Mouse (Mus musculus): ENCODE measurements around the gene Ric3. TPM values are rescaled to one million over a fixed set of nuclear protein-coding genes. Genes with fewer than 3 reads are reported as not detected.

Ric3 gene
- polyA plus RNA-seq, 1 experiment: 4.5 TPM

- no peaks in the 10 kb centered on the region for H3K36me3 ChIP-seq (ENCODE audit: control insufficient read depth, insufficient read depth, low read length)
- H3K4me3 ChIP-seq (ENCODE audit: control insufficient read depth, low read depth, low read length): no peak overlapping the region
- H3K27ac ChIP-seq (ENCODE audit: control insufficient read depth, insufficient read depth, low read depth, low read length): no peak overlapping the region
- TF ChIP-seq CTCF (IDR thresholded peaks at IDR 0.05; ENCODE audit: control insufficient read depth, insufficient read depth, insufficient replicate concordance, low read depth, low read length) (no peak), POLR2A (IDR thresholded peaks at IDR 0.05; ENCODE audit: control insufficient read depth, low read depth, low read length) (no peak)
- no peaks in the 10 kb centered on the region for H3K27me3 ChIP-seq (ENCODE audit: control insufficient read depth, insufficient read depth, low read length)
- no peaks in the 10 kb centered on the region for H3K4me1 ChIP-seq (ENCODE audit: control insufficient read depth, insufficient read depth, low read length)
Observed at GRCm38 (mm10) chr7:109000315-109000954, 82.7 kb downstream of the Ric3 start.

GRCm38 (mm10) chr7:108996156-108996555 is 87.0 kb downstream of the Ric3 start:
- Histone ChIP-seq H3K27me3 (ENCODE audit: control insufficient read depth, insufficient read depth, low read length) (no peaks in the 10 kb centered on the region), H3K36me3 (ENCODE audit: control insufficient read depth, insufficient read depth, low read length) (no peaks in the 10 kb centered on the region), H3K27ac (ENCODE audit: control insufficient read depth, insufficient read depth, low read depth, low read length) (no peak overlapping the region), H3K4me1 (ENCODE audit: control insufficient read depth, insufficient read depth, low read length) (peaks cover 2% of the 10 kb centered on the region), H3K4me3 (ENCODE audit: control insufficient read depth, low read depth, low read length) (no peak overlapping the region)
- TF ChIP-seq CTCF (IDR thresholded peaks at IDR 0.05; ENCODE audit: control insufficient read depth, insufficient read depth, insufficient replicate concordance, low read depth, low read length) (no peak), POLR2A (IDR thresholded peaks at IDR 0.05; ENCODE audit: control insufficient read depth, low read depth, low read length) (no peak)

GRCm38 (mm10) chr7:108993881-108994291 is 89.2 kb downstream of the Ric3 start:
- peaks cover 2% of the 10 kb centered on the region for H3K4me1 ChIP-seq (ENCODE audit: control insufficient read depth, insufficient read depth, low read length)

GRCm38 (mm10) chr7:108993230-108993629 is 89.9 kb downstream of the Ric3 start:
- Histone ChIP-seq H3K4me3 (ENCODE audit: control insufficient read depth, low read depth, low read length) (no peak overlapping the region), H3K4me1 (ENCODE audit: control insufficient read depth, insufficient read depth, low read length) (peaks cover 2% of the 10 kb centered on the region), H3K36me3 (ENCODE audit: control insufficient read depth, insufficient read depth, low read length) (no peaks in the 10 kb centered on the region), H3K27me3 (ENCODE audit: control insufficient read depth, insufficient read depth, low read length) (no peaks in the 10 kb centered on the region), H3K27ac (ENCODE audit: control insufficient read depth, insufficient read depth, low read depth, low read length) (no peak overlapping the region)
- TF ChIP-seq CTCF (IDR thresholded peaks at IDR 0.05; ENCODE audit: control insufficient read depth, insufficient read depth, insufficient replicate concordance, low read depth, low read length) (no peak), POLR2A (IDR thresholded peaks at IDR 0.05; ENCODE audit: control insufficient read depth, low read depth, low read length) (no peak)

More at GRCm38 (mm10) chr7:108993881-108994291, 89.2 kb downstream of the Ric3 start:
- TF ChIP-seq POLR2A (IDR thresholded peaks at IDR 0.05; ENCODE audit: control insufficient read depth, low read depth, low read length) (no peak), CTCF (IDR thresholded peaks at IDR 0.05; ENCODE audit: control insufficient read depth, insufficient read depth, insufficient replicate concordance, low read depth, low read length) (no peak)
- Histone ChIP-seq H3K4me3 (ENCODE audit: control insufficient read depth, low read depth, low read length) (no peak overlapping the region), H3K27me3 (ENCODE audit: control insufficient read depth, insufficient read depth, low read length) (no peaks in the 10 kb centered on the region), H3K36me3 (ENCODE audit: control insufficient read depth, insufficient read depth, low read length) (no peaks in the 10 kb centered on the region), H3K27ac (ENCODE audit: control insufficient read depth, insufficient read depth, low read depth, low read length) (no peak overlapping the region)

GRCm38 (mm10) chr7:108991207-108991606 is 91.9 kb downstream of the Ric3 start:
- Histone ChIP-seq H3K4me1 (ENCODE audit: control insufficient read depth, insufficient read depth, low read length) (peaks cover 2% of the 10 kb centered on the region), H3K27ac (ENCODE audit: control insufficient read depth, insufficient read depth, low read depth, low read length) (no peak overlapping the region), H3K36me3 (ENCODE audit: control insufficient read depth, insufficient read depth, low read length) (no peaks in the 10 kb centered on the region), H3K27me3 (ENCODE audit: control insufficient read depth, insufficient read depth, low read length) (no peaks in the 10 kb centered on the region), H3K4me3 (ENCODE audit: control insufficient read depth, low read depth, low read length) (no peak overlapping the region; the same call in 1 of the 2 replicates)
- no peak for TF ChIP-seq CTCF (IDR thresholded peaks at IDR 0.05; ENCODE audit: control insufficient read depth, insufficient read depth, insufficient replicate concordance, low read depth, low read length)

GRCm38 (mm10) chr7:108985934-108986708 is 97.0 kb downstream of the Ric3 start:
- Histone ChIP-seq H3K36me3 (ENCODE audit: control insufficient read depth, insufficient read depth, low read length) (no peaks in the 10 kb centered on the region), H3K27me3 (ENCODE audit: control insufficient read depth, insufficient read depth, low read length) (no peaks in the 10 kb centered on the region), H3K4me1 (ENCODE audit: control insufficient read depth, insufficient read depth, low read length) (no peaks in the 10 kb centered on the region; the same call in 1 of the 2 replicates), H3K27ac (ENCODE audit: control insufficient read depth, insufficient read depth, low read depth, low read length) (no peak overlapping the region), H3K4me3 (ENCODE audit: control insufficient read depth, low read depth, low read length) (no peak overlapping the region)
- no peak for TF ChIP-seq POLR2A (IDR thresholded peaks at IDR 0.05; ENCODE audit: control insufficient read depth, low read depth, low read length)
- TF ChIP-seq CTCF (IDR thresholded peaks at IDR 0.05; ENCODE audit: control insufficient read depth, insufficient read depth, insufficient replicate concordance, low read depth, low read length): no peak

Other genes starting within 250 kb of the Ric3 start
- gene Olfr516, start 232.8 kb downstream of the Ric3 start, polyA plus RNA-seq (2012; rRNA removed): not detected in 2 replicates
- gene Olfr517, start 211.0 kb downstream of the Ric3 start, polyA plus RNA-seq (2012; rRNA removed): not detected in 2 replicates
- gene Olfr518, start 198.3 kb downstream of the Ric3 start, polyA plus RNA-seq (2012; rRNA removed): not detected in 2 replicates
- not detected in 2 replicates for gene Olfr519, start 188.9 kb downstream of the Ric3 start, polyA plus RNA-seq (2012; rRNA removed)
- gene Nlrp10, start 153.2 kb downstream of the Ric3 start, polyA plus RNA-seq (2012; rRNA removed): 0.06 and 0.10 TPM in 2 replicates
- 54.7 and 70.9 TPM in 2 replicates for gene Eif3f, start 148.9 kb downstream of the Ric3 start, polyA plus RNA-seq (2012; rRNA removed)
- 11.8 and 12.5 TPM in 2 replicates for gene Tub, start 133.0 kb downstream of the Ric3 start, polyA plus RNA-seq (2012; rRNA removed)
- gene Lmo1, start 91.9 kb upstream of the Ric3 start, polyA plus RNA-seq (2012; rRNA removed): 4.6 and 5.0 TPM in 2 replicates